Mouse (Mus musculus) G1E-ER4 (cell line): Measurements from ENCODE around the gene Afp. TPM values are rescaled to one million over a fixed set of nuclear protein-coding genes. Genes with fewer than 3 reads are reported as not detected.

Experiments
- GATA1 ChIP-seq: IDR thresholded peaks from one replicate; pipeline ENCODE4 v1.8.0; 2012; ENCODE audit warnings: low read length, inconsistent platforms
- polyA plus RNA-seq: library from polyadenylated mRNA; stranded (reverse); fragments of >175 nt; gene quantifications from 2 replicates; pipeline ENCODE4 v1.2.3, GENCODE M21; 2012

Afp gene
- polyA plus RNA-seq, result 0.24 and 0.27 TPM in 2 replicates

DNA sequence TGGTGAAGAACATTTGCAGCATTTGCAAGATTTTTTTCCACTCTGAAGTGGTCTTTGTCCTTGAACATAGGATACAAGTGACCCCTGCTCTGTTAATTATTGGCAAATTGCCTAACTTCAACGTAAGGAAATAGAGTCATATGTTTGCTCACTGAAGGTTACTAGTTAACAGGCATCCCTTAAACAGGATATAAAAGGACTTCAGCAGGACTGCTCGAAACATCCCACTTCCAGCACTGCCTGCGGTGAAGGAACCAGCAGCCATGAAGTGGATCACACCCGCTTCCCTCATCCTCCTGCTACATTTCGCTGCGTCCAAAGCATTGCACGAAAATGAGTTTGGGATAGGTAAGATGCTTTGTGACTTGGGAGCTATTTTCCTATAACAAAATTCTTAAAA, at the start of gene Afp:
Gene Afp (plus strand): TSS at position 220 of the 400 bp plus-strand sequence.
- TF ChIP-seq GATA1, result no peak

- no peak for TF ChIP-seq GATA1
These were observed 43.0 kb upstream of the Afp start for GRCm38 (mm10) chr5:90447577-90447976.

- no peak for TF ChIP-seq GATA1
These were observed 40.6 kb upstream of the Afp start for GRCm38 (mm10) chr5:90449961-90450360.

GRCm38 (mm10) chr5:90452711-90453110, 37.8 kb upstream of the Afp start:
- no peak for TF ChIP-seq GATA1

- TF ChIP-seq GATA1, result no peak
These were observed 33.3 kb upstream of the Afp start for GRCm38 (mm10) chr5:90457241-90457640.

GRCm38 (mm10) chr5:90458727-90459126, 31.8 kb upstream of the Afp start:
- no peak for TF ChIP-seq GATA1

DNA sequence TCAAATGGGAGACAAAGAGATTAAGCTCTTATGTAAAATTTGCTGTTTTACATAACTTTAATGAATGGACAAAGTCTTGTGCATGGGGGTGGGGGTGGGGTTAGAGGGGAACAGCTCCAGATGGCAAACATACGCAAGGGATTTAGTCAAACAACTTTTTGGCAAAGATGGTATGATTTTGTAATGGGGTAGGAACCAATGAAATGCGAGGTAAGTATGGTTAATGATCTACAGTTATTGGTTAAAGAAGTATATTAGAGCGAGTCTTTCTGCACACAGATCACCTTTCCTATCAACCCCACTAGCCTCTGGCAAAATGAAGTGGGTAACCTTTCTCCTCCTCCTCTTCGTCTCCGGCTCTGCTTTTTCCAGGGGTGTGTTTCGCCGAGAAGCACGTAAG, 29.9 kb upstream of the Afp start, which contains the start of gene Alb:
Gene Alb (plus strand): TSS at position 279 of the 400 bp plus-strand sequence.
- no peak for TF ChIP-seq GATA1

- no peak for TF ChIP-seq GATA1
These were observed 23.7 kb upstream of the Afp start for GRCm38 (mm10) chr5:90466806-90467205.

GRCm38 (mm10) chr5:90467245-90467644, 23.3 kb upstream of the Afp start:
- TF ChIP-seq GATA1, result no peak

DNA sequence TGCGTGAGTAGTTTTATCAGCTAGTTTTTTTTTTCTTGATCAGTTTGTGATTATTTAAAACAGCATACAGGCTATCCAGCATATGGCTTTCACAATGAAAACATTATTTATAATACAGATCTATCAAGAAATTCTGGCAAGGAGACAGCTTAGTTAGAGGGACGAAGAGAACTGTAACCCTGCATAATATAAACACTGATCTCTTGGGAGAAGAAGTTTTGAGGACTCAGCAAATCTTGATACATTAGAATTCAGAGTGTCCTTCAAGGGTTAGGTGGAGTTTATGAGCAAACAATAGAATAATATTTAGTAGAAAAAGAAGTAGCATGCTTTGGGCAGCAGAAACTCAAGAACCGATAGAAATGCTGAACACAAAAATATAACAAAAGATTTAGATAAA, 19.7 kb upstream of the Afp start:
- no peak for TF ChIP-seq GATA1

- TF ChIP-seq GATA1, result no peak
These were observed 16.6 kb upstream of the Afp start for GRCm38 (mm10) chr5:90473902-90474301.

DNA sequence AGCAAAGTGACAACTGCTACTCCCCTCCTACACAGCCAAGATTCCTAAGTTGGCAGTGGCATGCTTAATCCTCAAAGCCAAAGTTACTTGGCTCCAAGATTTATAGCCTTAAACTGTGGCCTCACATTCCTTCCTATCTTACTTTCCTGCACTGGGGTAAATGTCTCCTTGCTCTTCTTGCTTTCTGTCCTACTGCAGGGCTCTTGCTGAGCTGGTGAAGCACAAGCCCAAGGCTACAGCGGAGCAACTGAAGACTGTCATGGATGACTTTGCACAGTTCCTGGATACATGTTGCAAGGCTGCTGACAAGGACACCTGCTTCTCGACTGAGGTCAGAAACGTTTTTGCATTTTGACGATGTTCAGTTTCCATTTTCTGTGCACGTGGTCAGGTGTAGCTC, 16.2 kb upstream of the Afp start:
- no peak for TF ChIP-seq GATA1

DNA sequence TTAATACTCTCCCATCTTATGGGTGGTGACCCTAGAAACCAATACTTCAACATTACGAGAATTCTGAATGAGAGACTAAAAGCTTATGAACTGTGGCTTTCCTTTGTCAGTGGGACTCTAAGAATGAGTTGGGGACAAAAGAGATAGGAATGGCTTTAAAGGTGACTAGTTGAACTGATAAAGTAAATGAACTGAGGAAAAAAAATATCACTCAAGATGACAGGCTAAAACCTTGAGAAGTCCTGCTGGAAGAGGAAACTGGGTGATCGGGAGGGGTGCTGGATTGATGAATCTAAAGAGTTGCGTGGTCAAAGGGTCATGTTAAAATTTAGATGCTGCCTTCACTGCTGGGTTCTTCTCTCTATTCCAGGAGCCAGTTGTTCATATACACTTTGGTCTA, 13.8 kb upstream of the Afp start:
- no peak for TF ChIP-seq GATA1

- no peak for TF ChIP-seq GATA1
These were observed 13.0 kb upstream of the Afp start for GRCm38 (mm10) chr5:90477308-90478140.

- TF ChIP-seq GATA1, result no peak
These were observed 11.7 kb upstream of the Afp start for GRCm38 (mm10) chr5:90478886-90479285.

GRCm38 (mm10) chr5:90485597-90485996, 4.9 kb upstream of the Afp start:
- no peak for TF ChIP-seq GATA1

GRCm38 (mm10) chr5:90488323-90488722, 2.2 kb upstream of the Afp start:
- no peak for TF ChIP-seq GATA1

- TF ChIP-seq GATA1, result no peak
These were observed 1.9 kb downstream of the Afp start for GRCm38 (mm10) chr5:90492440-90492839.

GRCm38 (mm10) chr5:90494308-90494707, 3.8 kb downstream of the Afp start:
- TF ChIP-seq GATA1, result no peak
